9 mouse cellular contexts compared by ENCODE assay signal in the genomic region with DNA sequence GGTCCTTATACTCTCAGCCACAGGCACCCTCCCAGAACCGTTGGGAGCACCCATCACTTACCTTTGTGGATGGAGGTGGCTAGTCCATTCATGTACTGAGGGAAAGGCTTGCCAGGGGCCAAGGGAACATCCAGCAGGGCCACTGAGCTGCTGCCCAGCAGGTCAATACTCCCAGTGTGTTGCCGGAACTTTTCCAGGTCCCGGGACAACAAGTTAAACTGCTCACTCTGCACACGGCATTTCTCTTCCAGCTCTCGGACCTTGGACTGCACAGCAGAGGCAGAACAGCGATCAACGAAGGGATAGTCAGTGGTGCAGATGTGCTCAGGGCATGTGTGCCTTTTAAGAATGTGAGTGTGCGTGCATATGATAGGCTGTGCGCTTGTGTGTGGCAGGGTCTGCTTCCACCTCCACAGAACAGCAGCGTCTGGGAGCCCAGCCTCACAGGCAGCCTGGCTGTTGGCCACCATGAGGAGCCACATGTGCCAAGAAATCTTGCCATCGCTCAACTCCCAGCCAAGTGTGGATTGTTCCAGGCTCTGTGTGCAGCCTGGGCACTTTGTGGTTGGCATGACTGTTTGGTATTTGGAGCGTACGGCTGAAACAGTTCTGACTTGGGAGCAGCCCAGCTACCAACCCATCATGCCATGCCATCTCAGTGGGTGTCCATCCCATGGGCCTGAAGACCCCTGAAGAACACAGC.
DNase-seq lines count a peak whose midpoint lies in the region; ATAC-seq lines count a peak whose summit lies in the region.
"Had no signal": no experiment of that assay in that cellular context is flagged by ENCODE, and none has a peak within 500 bp of the region (broad histone marks: within the 10 kb centered on the region; RNA-seq: fewer than 3 reads in every experiment).

No protein-coding gene starts in this region.

- H3K4me1 ChIP-seq in heart, embryonic 10.5 days: peaks cover 8% of the 10 kb centered on the region
- peaks cover 28% of the 10 kb centered on the region for H3K4me1 ChIP-seq in forebrain, embryonic 16.5 days (replicated peaks; ENCODE audit: control insufficient read depth, insufficient read depth, low read length)

- H3K4me3 ChIP-seq in heart, embryonic 10.5 days: no peak overlapping the region
- no peak overlapping the region for H3K4me3 ChIP-seq in forebrain, embryonic 16.5 days (replicated peaks; ENCODE audit: low read length)
- H3K4me3 ChIP-seq: neural tube, embryonic 13.5 days had no signal

- ATAC-seq in forebrain, embryonic 16.5 days: peak; percentile 74

- no peak overlapping the region for H3K9ac ChIP-seq in forebrain, embryonic 16.5 days (replicated peaks; ENCODE audit: low read depth, low read length)
- H3K9ac ChIP-seq: neural tube, embryonic 13.5 days had no signal

- 88% methylated on average over 13 of the region's 13 CpGs for WGBS in heart, embryonic 10.5 days
- WGBS in forebrain, embryonic 16.5 days: 66% methylated on average over 13 of the region's 13 CpGs

- H3K36me3 ChIP-seq in heart, embryonic 10.5 days: no peaks in the 10 kb centered on the region
- H3K36me3 ChIP-seq in forebrain, embryonic 16.5 days (ENCODE audit: control insufficient read depth, insufficient read depth): no peaks in the 10 kb centered on the region

- H3K27ac ChIP-seq in heart, embryonic 10.5 days: no peak overlapping the region
- H3K27ac ChIP-seq in forebrain, embryonic 16.5 days (ENCODE audit: low read length): peak overlapping the region; percentile 43
- H3K27ac ChIP-seq: neural tube, embryonic 13.5 days had no signal

- no peaks in the 10 kb centered on the region for H3K9me3 ChIP-seq in heart, embryonic 10.5 days
- peaks cover 4% of the 10 kb centered on the region; the same call in 1 of the 2 replicates for H3K9me3 ChIP-seq in forebrain, embryonic 16.5 days (ENCODE audit: control insufficient read depth, low read length)

- H3K4me2 ChIP-seq in forebrain, embryonic 16.5 days (ENCODE audit: low read length): no peak overlapping the region
- H3K4me2 ChIP-seq: neural tube, embryonic 13.5 days had no signal

- peak; percentile 7 for DNase-seq in heart, adult 8-10 months (ENCODE audit: low spot score)
- DNase-seq in heart, embryonic 10.5 days (ENCODE audit: low spot score): no peak
- DNase-seq in layer of hippocampus, adult 18-20 months (ENCODE audit: low spot score in 2 of 2): peak; percentile 87 to 92
- peak; percentile 73 to 84 for DNase-seq in right cerebral cortex, adult 2 months (ENCODE audit: low spot score in 2 of 2)
- DNase-seq in yolk sac, embryonic 10.5 days (ENCODE audit: low spot score): no peak
- DNase-seq in thymus, postnatal 14 days: no peak
- DNase-seq: lung, postnatal 10 days had no signal

- 0 out of 2 replicates have a peak, but pooled peaks cover 4% of the 10 kb centered on the region for H3K27me3 ChIP-seq in heart, embryonic 10.5 days (ENCODE audit: insufficient read depth, poor library complexity, severe bottlenecking)
- H3K27me3 ChIP-seq in forebrain, embryonic 16.5 days (replicated peaks; ENCODE audit: control insufficient read depth, insufficient read depth, low read length): no peaks in the 10 kb centered on the region
- H3K27me3 ChIP-seq: neural tube, embryonic 13.5 days had no signal

Comparison
In these comparisons a context has a peak if more than half of its experiments do, and no peak if none do; other contexts are left out.
1. DNase-seq: peak in heart, adult 8-10 months (single experiment), layer of hippocampus, adult 18-20 months (2 of 2) and right cerebral cortex, adult 2 months (2 of 2); none in heart, embryonic 10.5 days (single experiment), yolk sac, embryonic 10.5 days (single experiment) and thymus, postnatal 14 days (single experiment).